Comparison of ENCODE assay signal across 7 mouse cellular contexts in genomic region chr6:124916695-124917517, GRCm38 (mm10). TPM values are rescaled to one million over a fixed set of nuclear protein-coding genes. Genes with fewer than 3 reads are reported as not detected.
DNase-seq lines count a peak whose midpoint lies in the region; ATAC-seq lines count a peak whose summit lies in the region.

No protein-coding gene starts in this region.

- H3K4me1 ChIP-seq in embryonic facial prominence, embryonic 10.5 days, result peaks cover 78% of the 10 kb centered on the region
- peaks cover 69% of the 10 kb centered on the region for H3K4me1 ChIP-seq in intestine, embryonic 16.5 days (ENCODE audit: control insufficient read depth, insufficient read depth, low read length)
- H3K4me1 ChIP-seq in limb, embryonic 10.5 days, result peaks cover 81% of the 10 kb centered on the region
- peaks cover 47% of the 10 kb centered on the region for H3K4me1 ChIP-seq in midbrain, embryonic 11.5 days (ENCODE audit: control insufficient read depth, insufficient read depth, low read length)

- H3K9me3 ChIP-seq in embryonic facial prominence, embryonic 10.5 days, result no peaks in the 10 kb centered on the region
- no peaks in the 10 kb centered on the region for H3K9me3 ChIP-seq in intestine, embryonic 16.5 days (ENCODE audit: control insufficient read depth, low read length)
- H3K9me3 ChIP-seq in limb, embryonic 10.5 days (replicated peaks), result no peaks in the 10 kb centered on the region
- H3K9me3 ChIP-seq in midbrain, embryonic 11.5 days (ENCODE audit: control insufficient read depth, low read length), result no peaks in the 10 kb centered on the region

- peaks cover 6% of the 10 kb centered on the region for H3K27me3 ChIP-seq in embryonic facial prominence, embryonic 10.5 days (replicated peaks; ENCODE audit: low read depth, poor library complexity, severe bottlenecking)
- no peaks in the 10 kb centered on the region for H3K27me3 ChIP-seq in intestine, embryonic 16.5 days (replicated peaks; ENCODE audit: control insufficient read depth, insufficient read depth, low read length)
- H3K27me3 ChIP-seq in limb, embryonic 10.5 days (ENCODE audit: low read depth, poor library complexity, severe bottlenecking), result peaks cover 11% of the 10 kb centered on the region; the same call in 1 of the 2 replicates
- no peaks in the 10 kb centered on the region for H3K27me3 ChIP-seq in midbrain, embryonic 11.5 days (ENCODE audit: control insufficient read depth, insufficient read depth, low read length)

- peak overlapping the region; percentile 93 for H3K4me2 ChIP-seq in intestine, embryonic 16.5 days (ENCODE audit: low read depth, low read length)
- peak overlapping the region; percentile 97 for H3K4me2 ChIP-seq in midbrain, embryonic 11.5 days

- peak; percentile 96 for DNase-seq in adrenal gland, postnatal 14 days
- peak; percentile 92 for DNase-seq in embryonic facial prominence, embryonic 10.5 days (ENCODE audit: low spot score)
- peak; percentile 93 to 94 for DNase-seq in gastrocnemius, postnatal 4 days (ENCODE audit: low spot score in 2 of 2)
- DNase-seq in limb, embryonic 10.5 days (ENCODE audit: low spot score), result peak; percentile 92
- DNase-seq in midbrain, embryonic 11.5 days (ENCODE audit: low spot score, missing footprints), result peak; percentile 100
- DNase-seq in right cerebral cortex, postnatal 4 days, result peak; percentile 94

- peak overlapping the region; percentile 100 for H3K27ac ChIP-seq in embryonic facial prominence, embryonic 10.5 days (replicated peaks)
- H3K27ac ChIP-seq in intestine, embryonic 16.5 days (ENCODE audit: low read length), result peak overlapping the region; percentile 99
- peak overlapping the region; percentile 100 for H3K27ac ChIP-seq in limb, embryonic 10.5 days
- H3K27ac ChIP-seq in midbrain, embryonic 11.5 days (ENCODE audit: low read depth, low read length), result peak overlapping the region; percentile 99

- peak overlapping the region; percentile 92 for H3K4me3 ChIP-seq in embryonic facial prominence, embryonic 10.5 days
- H3K4me3 ChIP-seq in intestine, embryonic 16.5 days (ENCODE audit: low read length), result peak overlapping the region; percentile 93
- H3K4me3 ChIP-seq in limb, embryonic 10.5 days, result peak overlapping the region; percentile 97
- H3K4me3 ChIP-seq in midbrain, embryonic 11.5 days (ENCODE audit: low read depth, low read length), result peak overlapping the region; percentile 96

- peaks cover 36% of the 10 kb centered on the region for H3K36me3 ChIP-seq in embryonic facial prominence, embryonic 10.5 days (replicated peaks)
- peaks cover 17% of the 10 kb centered on the region for H3K36me3 ChIP-seq in intestine, embryonic 16.5 days (ENCODE audit: control insufficient read depth, insufficient read depth, low read length)
- peaks cover 30% of the 10 kb centered on the region for H3K36me3 ChIP-seq in limb, embryonic 10.5 days
- H3K36me3 ChIP-seq in midbrain, embryonic 11.5 days (ENCODE audit: control insufficient read depth, insufficient read depth, low read length), result peaks cover 8% of the 10 kb centered on the region; the same call in 1 of the 2 replicates

- WGBS in embryonic facial prominence, embryonic 10.5 days, result under 1% methylated on average over 67 of the region's 67 CpGs
- under 1% methylated on average over 46 of the region's 67 CpGs for WGBS in intestine, embryonic 16.5 days
- 1% methylated on average over 40 of the region's 67 CpGs for WGBS in limb, embryonic 10.5 days
- under 1% methylated on average over 60 of the region's 67 CpGs for WGBS in midbrain, embryonic 11.5 days

- peak; percentile 69 for ATAC-seq in intestine, embryonic 16.5 days
- peak; percentile 49 for ATAC-seq in midbrain, embryonic 11.5 days (ENCODE audit: low FRiP score)

- peak overlapping the region; percentile 98 for H3K9ac ChIP-seq in intestine, embryonic 16.5 days (ENCODE audit: low read depth, low read length)
- H3K9ac ChIP-seq in midbrain, embryonic 11.5 days (ENCODE audit: low read length), result peak overlapping the region; percentile 97

RNA-seq across cellular contexts. Expression of gene Ptms, which starts 3.0 kb away (rescaled TPM):
- total RNA-seq in adrenal gland, postnatal 14 days (2021), result 917 and 925 TPM in 2 replicates
- polyA plus RNA-seq in embryonic facial prominence, embryonic 10.5 days (2016; fragmentation: Nextera tagmentation; extraction: Ambion mirVana), result 203 and 213 TPM in 2 replicates
- 100 to 1,000 TPM; 395 to 409 TPM for total RNA-seq in gastrocnemius, postnatal 4 days (2021)
- polyA plus RNA-seq in intestine, embryonic 16.5 days (2015; fragmentation: Nextera tagmentation; extraction: Ambion mirVana), result 87.8 and 173 TPM in 2 replicates
- polyA plus RNA-seq in limb, embryonic 10.5 days (2016; fragmentation: Nextera tagmentation; extraction: Ambion mirVana), result 144 and 208 TPM in 2 replicates
- 258 and 288 TPM in 2 replicates for polyA plus RNA-seq in midbrain, embryonic 11.5 days (2014; fragmentation: Nextera tagmentation; extraction: Ambion mirVana)

RNA-seq across cellular contexts. Expression of gene Lag3, which starts 5.4 kb away (rescaled TPM):
- total RNA-seq in adrenal gland, postnatal 14 days (2021), result 1.5 and 2.5 TPM in 2 replicates
- polyA plus RNA-seq in embryonic facial prominence, embryonic 10.5 days (2016; fragmentation: Nextera tagmentation; extraction: Ambion mirVana), result 1.2 and 1.6 TPM in 2 replicates
- total RNA-seq in gastrocnemius, postnatal 4 days (2021), result 1 to 10 TPM; 1.1 to 1.2 TPM
- polyA plus RNA-seq in intestine, embryonic 16.5 days (2015; fragmentation: Nextera tagmentation; extraction: Ambion mirVana), result 1.9 TPM in 2 replicates
- 0.88 and 1.6 TPM in 2 replicates for polyA plus RNA-seq in limb, embryonic 10.5 days (2016; fragmentation: Nextera tagmentation; extraction: Ambion mirVana)
- 0.88 and 2.4 TPM in 2 replicates for polyA plus RNA-seq in midbrain, embryonic 11.5 days (2014; fragmentation: Nextera tagmentation; extraction: Ambion mirVana)

RNA-seq across cellular contexts. Expression of gene Mlf2, which starts 14.3 kb away (rescaled TPM):
- total RNA-seq in adrenal gland, postnatal 14 days (2021), result 274 and 276 TPM in 2 replicates
- polyA plus RNA-seq in embryonic facial prominence, embryonic 10.5 days (2016; fragmentation: Nextera tagmentation; extraction: Ambion mirVana), result 390 and 408 TPM in 2 replicates
- 100 to 1,000 TPM; 236 to 238 TPM for total RNA-seq in gastrocnemius, postnatal 4 days (2021)
- 296 and 299 TPM in 2 replicates for polyA plus RNA-seq in intestine, embryonic 16.5 days (2015; fragmentation: Nextera tagmentation; extraction: Ambion mirVana)
- polyA plus RNA-seq in limb, embryonic 10.5 days (2016; fragmentation: Nextera tagmentation; extraction: Ambion mirVana), result 428 and 433 TPM in 2 replicates
- 430 and 435 TPM in 2 replicates for polyA plus RNA-seq in midbrain, embryonic 11.5 days (2014; fragmentation: Nextera tagmentation; extraction: Ambion mirVana)

RNA-seq across cellular contexts. Expression of gene Cd4, which starts 28.9 kb away (rescaled TPM):
- 1.4 and 13.0 TPM in 2 replicates for total RNA-seq in adrenal gland, postnatal 14 days (2021)
- polyA plus RNA-seq in embryonic facial prominence, embryonic 10.5 days (2016; fragmentation: Nextera tagmentation; extraction: Ambion mirVana), result not detected in 2 replicates
- 1 to 10 TPM; 1.4 to 1.7 TPM for total RNA-seq in gastrocnemius, postnatal 4 days (2021)
- 0.44 and 0.70 TPM in 2 replicates for polyA plus RNA-seq in intestine, embryonic 16.5 days (2015; fragmentation: Nextera tagmentation; extraction: Ambion mirVana)
- not detected in 2 replicates for polyA plus RNA-seq in limb, embryonic 10.5 days (2016; fragmentation: Nextera tagmentation; extraction: Ambion mirVana)
- not detected in 2 replicates for polyA plus RNA-seq in midbrain, embryonic 11.5 days (2014; fragmentation: Nextera tagmentation; extraction: Ambion mirVana)

RNA-seq across cellular contexts. Expression of gene Cops7a, which starts 48.4 kb away (rescaled TPM):
- total RNA-seq in adrenal gland, postnatal 14 days (2021), result 117 and 122 TPM in 2 replicates
- polyA plus RNA-seq in embryonic facial prominence, embryonic 10.5 days (2016; fragmentation: Nextera tagmentation; extraction: Ambion mirVana), result 137 and 146 TPM in 2 replicates
- total RNA-seq in gastrocnemius, postnatal 4 days (2021), result 10 to 100 TPM; 86.3 to 86.8 TPM
- polyA plus RNA-seq in intestine, embryonic 16.5 days (2015; fragmentation: Nextera tagmentation; extraction: Ambion mirVana), result 170 and 176 TPM in 2 replicates
- polyA plus RNA-seq in limb, embryonic 10.5 days (2016; fragmentation: Nextera tagmentation; extraction: Ambion mirVana), result 141 and 150 TPM in 2 replicates
- polyA plus RNA-seq in midbrain, embryonic 11.5 days (2014; fragmentation: Nextera tagmentation; extraction: Ambion mirVana), result 105 and 112 TPM in 2 replicates

Comparison
In these comparisons a context has a peak if more than half of its experiments do, and no peak if none do; other contexts are left out.
1. Peak in every context shown above with its lines: DNase-seq, ATAC-seq, H3K4me3 ChIP-seq and H3K27ac ChIP-seq.